15 mouse cellular contexts compared by ENCODE assay signal in genomic region chr10:54993641-54994040, GRCm38 (mm10).
"Had no signal": no experiment of that assay in that cellular context is flagged by ENCODE, and none has a peak within 500 bp of the region (broad histone marks: within the 10 kb centered on the region; RNA-seq: fewer than 3 reads in every experiment).

No protein-coding gene starts in this region.

- H3K27ac ChIP-seq: intestine, embryonic 15.5 days; kidney, embryonic 15.5 days; liver, embryonic 13.5 days; stomach, postnatal 0 days had no signal

- ATAC-seq: intestine, embryonic 15.5 days had no signal

- H3K4me2 ChIP-seq: intestine, embryonic 15.5 days; kidney, embryonic 15.5 days; liver, embryonic 13.5 days; midbrain, embryonic 11.5 days had no signal

- DNase-seq: kidney, adult 11 months; kidney, adult 8-10 months; kidney, postnatal 10 days; kidney, postnatal 36 days; layer of hippocampus, postnatal 36 days; liver, embryonic 13.5 days; lung, adult 2 months; lung, postnatal 14 days; lung, postnatal 4 days; midbrain, embryonic 14.5 days; thymus, postnatal 25 days had no signal

- H3K4me1 ChIP-seq: intestine, embryonic 15.5 days; kidney, embryonic 15.5 days; liver, embryonic 13.5 days had no signal

- H3K27me3 ChIP-seq: intestine, embryonic 15.5 days; kidney, embryonic 15.5 days; liver, embryonic 13.5 days had no signal

- H3K9me3 ChIP-seq: intestine, embryonic 15.5 days; kidney, embryonic 15.5 days; liver, embryonic 13.5 days had no signal

- H3K4me3 ChIP-seq: intestine, embryonic 15.5 days; kidney, embryonic 15.5 days; liver, embryonic 13.5 days had no signal

- H3K36me3 ChIP-seq: intestine, embryonic 15.5 days; kidney, embryonic 15.5 days; liver, embryonic 13.5 days had no signal

- H3K9ac ChIP-seq: intestine, embryonic 15.5 days; kidney, embryonic 15.5 days; liver, embryonic 13.5 days had no signal
